Mouse (Mus musculus): ENCODE data around the gene Top1. TPM values are rescaled to one million over a fixed set of nuclear protein-coding genes. Genes with fewer than 3 reads are reported as not detected.

Gene Top1
- polyA plus RNA-seq, 1 experiment from 2014 or later = 101 TPM

DNA sequence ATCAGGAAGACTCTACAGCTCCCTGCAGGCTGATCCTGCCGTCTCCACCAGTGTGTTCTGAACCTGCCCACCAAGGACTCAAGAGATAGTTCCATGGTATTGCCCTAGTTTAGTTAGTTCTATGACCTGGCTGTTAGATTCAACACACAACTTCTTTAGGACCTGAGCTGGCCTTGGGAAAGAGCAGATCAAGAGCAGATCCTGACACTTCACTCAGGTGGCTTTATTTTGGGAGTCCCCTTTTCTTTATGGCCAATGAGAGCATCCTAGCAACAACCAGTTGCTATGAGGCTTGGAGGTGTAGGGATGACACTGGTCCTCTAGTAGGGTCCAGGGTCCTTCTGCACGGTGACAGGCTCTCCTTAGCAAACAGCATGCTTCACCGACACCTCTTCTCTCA lies 119.4 kb downstream of the Top1 start:
- Histone ChIP-seq H3K4me3 (replicated peaks; ENCODE audit: low read length) (no peak overlapping the region), H3K9ac (replicated peaks; ENCODE audit: low read depth, low read length) (no peak overlapping the region), H3K4me2 (ENCODE audit: low read length) (no peak overlapping the region), H3K4me1 (replicated peaks; ENCODE audit: control insufficient read depth, insufficient read depth, low read length) (no peaks in the 10 kb centered on the region), H3K9me3 (ENCODE audit: control insufficient read depth, low read length) (no peaks in the 10 kb centered on the region), H3K27me3 (replicated peaks; ENCODE audit: control insufficient read depth, insufficient read depth, low read length) (no peaks in the 10 kb centered on the region), H3K36me3 (ENCODE audit: control insufficient read depth, insufficient read depth) (peaks cover 27% of the 10 kb centered on the region; the same call in 1 of the 2 replicates), H3K27ac (ENCODE audit: low read length) (no peak overlapping the region)
- WGBS = 72% methylated on average over 3 of the region's 3 CpGs
- no peak for ATAC-seq

DNA sequence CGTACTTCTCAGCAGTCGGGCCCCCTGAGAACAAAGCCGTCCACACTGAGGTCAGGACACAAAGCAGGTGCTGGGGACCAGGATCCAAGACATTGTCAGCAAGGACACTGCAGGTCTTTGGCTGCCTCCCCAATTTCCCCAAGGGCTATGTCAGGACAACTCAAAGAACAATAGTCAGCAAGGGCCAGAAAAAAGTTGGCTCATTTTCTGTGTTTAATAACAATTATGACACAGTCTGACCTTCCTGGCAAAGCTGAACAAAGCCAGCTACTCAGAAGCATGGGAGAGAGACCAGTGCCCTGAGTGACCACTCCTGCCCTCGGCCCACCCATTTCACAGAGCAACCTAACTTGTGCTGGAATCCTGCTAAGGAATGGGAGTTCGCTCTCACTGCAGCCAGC lies 120.7 kb downstream of the Top1 start:
- WGBS = 67% methylated on average over 5 of the region's 5 CpGs
- Histone ChIP-seq H3K9ac (replicated peaks; ENCODE audit: low read depth, low read length) (no peak overlapping the region), H3K4me3 (replicated peaks; ENCODE audit: low read length) (no peak overlapping the region), H3K36me3 (ENCODE audit: control insufficient read depth, insufficient read depth) (peaks cover 20% of the 10 kb centered on the region; the same call in 1 of the 2 replicates), H3K27me3 (replicated peaks; ENCODE audit: control insufficient read depth, insufficient read depth, low read length) (no peaks in the 10 kb centered on the region), H3K4me1 (replicated peaks; ENCODE audit: control insufficient read depth, insufficient read depth, low read length) (no peaks in the 10 kb centered on the region; the same call in 1 of the 2 replicates), H3K4me2 (ENCODE audit: low read length) (no peak overlapping the region), H3K27ac (ENCODE audit: low read length) (no peak overlapping the region), H3K9me3 (ENCODE audit: control insufficient read depth, low read length) (no peaks in the 10 kb centered on the region)
- ATAC-seq = no peak

DNA sequence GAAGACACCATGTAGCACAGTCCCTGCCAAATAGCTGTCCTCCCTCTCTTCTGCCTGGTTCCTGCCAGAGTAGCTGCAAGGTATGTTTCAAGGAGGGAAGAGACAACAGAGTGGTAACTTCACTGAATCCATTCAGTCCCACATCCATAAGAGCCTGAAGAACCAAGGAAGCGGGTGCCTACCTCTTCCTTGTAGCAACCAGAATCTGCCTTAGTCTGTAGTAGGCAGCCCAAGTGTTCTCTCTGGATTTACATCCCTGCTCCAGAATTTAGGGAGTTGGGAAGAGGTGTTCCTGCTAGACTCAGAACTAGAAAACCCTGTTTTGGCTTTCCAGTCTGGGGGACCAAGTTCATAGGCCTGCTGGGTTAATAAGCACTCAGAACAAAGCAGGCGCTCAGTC lies 121.5 kb downstream of the Top1 start:
- Histone ChIP-seq H3K9me3 (ENCODE audit: control insufficient read depth, low read length) (no peaks in the 10 kb centered on the region), H3K9ac (replicated peaks; ENCODE audit: low read depth, low read length) (no peak overlapping the region), H3K27me3 (replicated peaks; ENCODE audit: control insufficient read depth, insufficient read depth, low read length) (no peaks in the 10 kb centered on the region), H3K4me3 (replicated peaks; ENCODE audit: low read length) (no peak overlapping the region), H3K4me2 (ENCODE audit: low read length) (no peak overlapping the region), H3K27ac (ENCODE audit: low read length) (no peak overlapping the region), H3K4me1 (replicated peaks; ENCODE audit: control insufficient read depth, insufficient read depth, low read length) (no peaks in the 10 kb centered on the region; the same call in 1 of the 2 replicates), H3K36me3 (ENCODE audit: control insufficient read depth, insufficient read depth) (peaks cover 12% of the 10 kb centered on the region; the same call in 1 of the 2 replicates)
- no peak for ATAC-seq
- 92% methylated on average over 2 of the region's 2 CpGs for WGBS

DNA sequence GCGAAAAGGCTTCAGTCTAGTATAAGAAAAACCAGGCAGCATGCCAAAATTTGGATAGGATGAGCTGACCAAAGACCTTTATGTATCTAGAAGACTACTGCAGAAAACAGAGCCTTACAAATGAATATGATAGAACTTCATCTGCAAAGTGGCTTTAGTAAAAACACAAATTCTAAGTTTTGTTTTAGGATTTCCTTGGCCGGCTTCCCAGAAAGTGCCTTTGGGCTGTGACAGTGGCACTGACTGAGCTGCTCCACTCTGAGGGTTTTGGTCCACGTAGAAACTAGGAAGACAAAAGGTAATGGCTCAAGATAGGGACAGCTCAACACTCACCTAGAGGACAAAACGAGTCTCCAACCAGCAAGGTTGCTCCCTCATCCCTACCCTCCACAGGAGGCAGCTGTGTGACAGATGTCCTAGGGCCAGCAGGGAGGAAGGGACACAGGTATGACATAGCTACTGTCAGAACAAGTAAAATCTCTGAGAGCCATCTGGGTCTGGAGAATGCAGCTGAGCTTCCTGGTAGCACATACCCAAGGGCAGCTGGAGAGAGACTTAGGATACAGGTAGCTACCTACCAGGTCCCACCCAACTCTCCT lies 122.5 kb downstream of the Top1 start:
- H3K9ac ChIP-seq (replicated peaks; ENCODE audit: low read depth, low read length) = no peak overlapping the region
- WGBS = 74% methylated on average over 4 of the region's 4 CpGs
- no peak overlapping the region for H3K4me3 ChIP-seq (replicated peaks; ENCODE audit: low read length)
- H3K36me3 ChIP-seq (ENCODE audit: control insufficient read depth, insufficient read depth) = peaks cover 10% of the 10 kb centered on the region; the same call in 1 of the 2 replicates
- 0 out of 2 replicates have a peak, but pooled peaks have one; percentile 7 for ATAC-seq
- H3K4me2 ChIP-seq (ENCODE audit: low read length) = no peak overlapping the region
- H3K9me3 ChIP-seq (ENCODE audit: control insufficient read depth, low read length) = no peaks in the 10 kb centered on the region
- no peaks in the 10 kb centered on the region for H3K27me3 ChIP-seq (replicated peaks; ENCODE audit: control insufficient read depth, insufficient read depth, low read length)
- H3K27ac ChIP-seq (ENCODE audit: low read length) = no peak overlapping the region
- no peaks in the 10 kb centered on the region; the same call in 1 of the 2 replicates for H3K4me1 ChIP-seq (replicated peaks; ENCODE audit: control insufficient read depth, insufficient read depth, low read length)

DNA sequence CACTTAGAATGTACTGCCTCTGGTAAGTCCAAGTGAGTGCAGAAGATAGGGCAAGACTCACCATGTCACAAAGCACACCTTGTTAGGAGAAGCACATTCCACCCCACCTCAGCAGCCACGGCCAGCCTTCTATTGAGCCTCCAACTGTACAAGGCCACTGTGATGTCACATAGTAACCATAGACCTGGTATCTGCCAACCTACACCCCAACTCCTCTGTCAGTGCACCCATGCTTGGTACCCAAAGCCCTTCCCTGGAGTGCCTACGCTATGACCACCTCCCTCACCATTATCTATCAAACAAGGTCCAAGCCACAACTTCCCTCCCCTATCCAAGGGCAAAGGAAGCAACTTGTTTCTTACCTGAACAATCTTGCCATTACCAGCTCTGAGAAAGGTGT lies 123.3 kb downstream of the Top1 start:
- Histone ChIP-seq H3K9ac (replicated peaks; ENCODE audit: low read depth, low read length) (no peak overlapping the region), H3K4me3 (replicated peaks; ENCODE audit: low read length) (no peak overlapping the region), H3K36me3 (ENCODE audit: control insufficient read depth, insufficient read depth) (peaks cover 6% of the 10 kb centered on the region; the same call in 1 of the 2 replicates), H3K4me2 (ENCODE audit: low read length) (no peak overlapping the region), H3K4me1 (replicated peaks; ENCODE audit: control insufficient read depth, insufficient read depth, low read length) (no peaks in the 10 kb centered on the region; the same call in 1 of the 2 replicates), H3K9me3 (ENCODE audit: control insufficient read depth, low read length) (no peaks in the 10 kb centered on the region), H3K27me3 (replicated peaks; ENCODE audit: control insufficient read depth, insufficient read depth, low read length) (no peaks in the 10 kb centered on the region), H3K27ac (ENCODE audit: low read length) (no peak overlapping the region)
- ATAC-seq = no peak
- WGBS = 90% methylated on average over 2 of the region's 2 CpGs

DNA sequence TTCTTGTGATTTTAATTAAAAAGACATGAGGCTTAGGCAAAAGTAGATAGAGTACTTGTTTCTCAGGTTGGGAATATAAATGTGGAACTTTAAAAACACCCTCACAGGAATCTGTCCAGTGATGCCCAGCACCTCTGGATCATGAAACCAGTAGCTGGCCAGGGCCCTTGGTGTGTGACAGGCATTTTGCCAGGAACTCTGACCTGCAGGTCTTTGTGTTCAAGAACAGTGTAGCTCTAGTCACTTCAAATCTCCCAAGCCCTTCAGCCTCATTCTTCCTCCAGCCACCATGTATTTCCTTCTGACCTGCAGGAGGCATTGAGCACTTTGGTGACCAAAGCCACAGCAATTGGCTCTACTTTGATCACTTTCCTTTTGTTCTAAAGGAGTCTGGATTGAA lies 124.7 kb downstream of the Top1 start:
- ATAC-seq = no peak

DNA sequence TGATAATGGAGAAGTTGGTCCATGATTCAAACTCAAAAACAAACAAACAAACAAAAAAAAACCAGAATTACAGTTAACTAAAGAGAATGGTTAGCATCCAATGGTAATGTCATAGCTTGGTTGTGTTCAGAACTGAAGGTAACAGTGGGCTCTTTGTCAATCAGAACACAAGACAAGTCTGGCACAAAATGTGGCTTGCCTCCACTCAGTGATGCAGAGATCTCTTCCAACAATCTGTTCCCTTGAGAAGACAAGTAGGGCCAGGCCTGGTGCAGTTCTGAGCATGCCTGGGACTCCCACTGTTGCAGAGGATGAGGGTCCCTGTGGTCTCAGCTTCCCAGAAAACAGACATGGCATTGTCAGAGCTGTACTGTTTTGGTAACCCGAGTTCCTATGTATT lies 125.2 kb downstream of the Top1 start:
- H3K36me3 ChIP-seq (ENCODE audit: control insufficient read depth, insufficient read depth) = no peaks in the 10 kb centered on the region; the same call in 1 of the 2 replicates
- H3K4me1 ChIP-seq (replicated peaks; ENCODE audit: control insufficient read depth, insufficient read depth, low read length) = no peaks in the 10 kb centered on the region; the same call in 1 of the 2 replicates
- no peaks in the 10 kb centered on the region for H3K9me3 ChIP-seq (ENCODE audit: control insufficient read depth, low read length)
- no peaks in the 10 kb centered on the region for H3K27me3 ChIP-seq (replicated peaks; ENCODE audit: control insufficient read depth, insufficient read depth, low read length)
- 0 out of 2 replicates have a peak, but pooled peaks have one; percentile 37 for ATAC-seq
- H3K4me3 ChIP-seq (replicated peaks; ENCODE audit: low read length) = no peak overlapping the region
- no peak overlapping the region for H3K27ac ChIP-seq (ENCODE audit: low read length)
- WGBS = 91% methylated on average over 1 of the region's 1 CpGs
- no peak overlapping the region for H3K9ac ChIP-seq (replicated peaks; ENCODE audit: low read depth, low read length)
- H3K4me2 ChIP-seq (ENCODE audit: low read length) = no peak overlapping the region

More for the DNA sequence above, 124.7 kb downstream of the Top1 start:
- H3K27ac ChIP-seq (ENCODE audit: low read length) = no peak overlapping the region
- no peak overlapping the region for H3K9ac ChIP-seq (replicated peaks; ENCODE audit: low read depth, low read length)
- no peak overlapping the region for H3K4me2 ChIP-seq (ENCODE audit: low read length)
- H3K4me3 ChIP-seq (replicated peaks; ENCODE audit: low read length) = no peak overlapping the region
- peaks cover under 1% of the 10 kb centered on the region; the same call in 1 of the 2 replicates for H3K36me3 ChIP-seq (ENCODE audit: control insufficient read depth, insufficient read depth)
- H3K4me1 ChIP-seq (replicated peaks; ENCODE audit: control insufficient read depth, insufficient read depth, low read length) = no peaks in the 10 kb centered on the region; the same call in 1 of the 2 replicates
- H3K27me3 ChIP-seq (replicated peaks; ENCODE audit: control insufficient read depth, insufficient read depth, low read length) = no peaks in the 10 kb centered on the region
- no peaks in the 10 kb centered on the region for H3K9me3 ChIP-seq (ENCODE audit: control insufficient read depth, low read length)

DNA sequence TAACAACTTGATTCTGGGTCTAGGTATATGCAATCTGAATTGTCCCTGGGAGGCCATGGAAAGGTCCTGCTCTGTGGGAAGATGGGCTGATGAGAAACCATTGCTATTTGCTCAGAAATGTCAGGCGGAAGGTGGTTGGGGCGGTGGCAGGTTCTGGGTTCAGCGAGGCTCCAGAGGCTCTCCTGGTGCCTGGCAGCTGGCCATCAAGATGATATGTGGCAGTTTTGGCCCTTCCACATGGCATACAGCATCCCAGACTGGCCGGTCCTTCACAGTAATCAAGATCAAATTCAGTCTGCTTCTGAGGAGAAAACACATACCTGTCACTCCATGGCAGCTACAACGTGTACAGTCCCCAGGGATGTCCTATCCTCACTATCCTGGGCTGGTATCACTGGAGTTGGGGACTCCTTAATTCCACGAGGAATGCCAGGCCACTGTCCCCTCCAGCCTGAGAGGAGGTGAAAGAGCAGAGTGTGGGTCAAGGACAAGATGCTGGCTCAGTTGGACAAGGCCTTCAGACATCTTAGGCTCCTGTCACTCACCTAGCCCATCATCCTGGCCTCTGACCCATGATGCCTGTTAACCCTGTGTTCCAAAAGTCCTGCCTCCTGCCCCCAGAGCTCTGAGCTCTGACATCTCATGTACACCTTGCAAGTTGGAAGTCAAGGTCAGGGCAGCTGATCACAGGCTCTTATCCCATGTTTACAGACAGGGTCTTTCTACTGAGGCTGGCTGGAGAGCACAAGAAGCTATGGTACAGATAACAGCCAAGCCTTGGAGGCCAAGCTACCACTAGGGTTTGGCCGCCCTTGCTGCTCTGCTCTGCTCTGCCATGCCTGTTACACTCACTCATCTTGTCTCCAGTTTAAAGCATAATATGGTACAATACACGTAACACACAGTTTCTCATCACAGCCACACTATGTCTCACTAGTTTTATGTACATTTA lies 125.9 kb downstream of the Top1 start:
- no peak overlapping the region for H3K27ac ChIP-seq (ENCODE audit: low read length)
- 88% methylated on average over 8 of the region's 8 CpGs for WGBS
- no peaks in the 10 kb centered on the region for H3K9me3 ChIP-seq (ENCODE audit: control insufficient read depth, low read length)
- no peaks in the 10 kb centered on the region for H3K27me3 ChIP-seq (replicated peaks; ENCODE audit: control insufficient read depth, insufficient read depth, low read length)
- no peak for ATAC-seq
- H3K9ac ChIP-seq (replicated peaks; ENCODE audit: low read depth, low read length) = no peak overlapping the region
- H3K4me1 ChIP-seq (replicated peaks; ENCODE audit: control insufficient read depth, insufficient read depth, low read length) = no peaks in the 10 kb centered on the region; the same call in 1 of the 2 replicates
- H3K4me2 ChIP-seq (ENCODE audit: low read length) = no peak overlapping the region
- no peaks in the 10 kb centered on the region; the same call in 1 of the 2 replicates for H3K36me3 ChIP-seq (ENCODE audit: control insufficient read depth, insufficient read depth)
- H3K4me3 ChIP-seq (replicated peaks; ENCODE audit: low read length) = no peak overlapping the region
